Mouse (Mus musculus): Measurements from ENCODE around the gene Syt17.
A peak's percentile ranks its signal among the peaks of the same experiment; 100 is the strongest.

Syt17 gene

DNA sequence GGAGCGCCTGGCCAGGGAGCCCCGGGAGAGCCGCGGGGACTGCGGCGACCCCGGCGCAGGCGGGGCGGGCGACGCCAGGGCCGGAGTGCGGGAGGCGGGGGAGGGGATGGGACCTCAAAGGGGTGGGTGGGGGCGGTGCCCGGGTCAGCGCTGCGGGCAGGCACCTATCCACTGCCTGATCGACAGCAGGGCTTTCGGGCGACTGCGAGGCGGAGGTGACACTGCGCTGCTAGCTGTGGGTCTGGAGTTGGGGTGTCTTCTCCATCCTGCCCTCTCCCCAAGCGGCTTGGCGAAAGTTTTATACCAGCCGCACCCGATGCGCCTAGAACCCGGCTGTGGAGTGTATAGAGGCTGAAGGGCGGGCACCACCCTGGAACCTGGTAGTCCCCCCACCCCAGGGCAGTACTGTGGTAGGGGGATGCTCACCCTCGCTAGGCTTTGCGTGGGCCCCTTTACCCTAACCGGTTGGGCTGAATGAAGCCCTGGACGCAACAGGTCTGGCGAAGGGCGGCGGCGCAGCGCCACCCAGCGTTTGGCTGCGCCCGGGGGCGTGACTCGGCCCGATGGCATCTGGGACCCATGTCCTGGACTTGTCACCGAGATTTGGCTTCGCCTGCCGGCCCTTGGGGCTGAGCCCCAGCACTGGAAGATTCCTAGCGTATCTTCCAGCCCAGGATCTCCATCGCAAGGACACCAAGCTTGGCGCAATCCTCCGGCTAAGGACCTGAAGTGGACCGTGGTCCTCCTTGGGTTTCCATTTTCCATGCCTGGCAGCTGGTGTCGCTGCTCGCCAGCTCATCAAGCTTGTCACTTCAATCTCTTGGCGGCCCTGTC is at the start of gene Syt17:
Gene Syt17 (minus strand): TSS at position 89 of the 834 bp plus-strand sequence.
- DNase-seq: peak; percentile 44

DNA sequence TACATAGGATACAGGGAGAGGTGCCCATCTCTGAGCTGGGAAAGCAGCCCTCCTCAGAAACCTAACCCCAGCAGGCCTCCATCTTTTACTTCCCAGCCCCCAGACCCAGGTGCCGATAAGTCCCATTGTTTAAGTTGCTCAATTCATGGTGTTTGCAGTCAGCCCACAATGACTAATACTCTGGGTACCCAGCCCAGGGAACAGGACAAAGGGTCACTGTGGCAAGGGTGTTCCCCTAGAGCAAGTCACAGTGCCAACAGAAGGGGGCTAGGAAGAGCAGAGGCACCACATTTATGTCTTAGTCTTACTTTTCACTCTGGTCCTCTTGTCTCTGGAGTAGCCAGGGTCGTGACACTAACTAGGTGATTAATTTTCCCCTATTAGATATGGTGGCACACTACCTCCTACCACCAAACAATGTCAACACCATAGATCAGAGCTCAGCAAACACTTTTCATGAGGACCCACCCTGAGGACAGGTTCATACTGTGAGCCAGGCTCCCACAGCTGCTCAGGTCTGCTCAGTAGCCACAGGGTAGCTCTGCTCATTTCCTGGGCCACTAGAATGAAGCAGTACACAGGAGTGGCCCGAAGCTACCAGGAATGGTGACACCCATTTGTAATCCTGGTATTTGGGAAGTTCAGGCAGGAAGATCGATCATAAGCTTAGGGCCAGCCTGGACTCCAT is 47.0 kb upstream of the Syt17 start:
- no peak for DNase-seq

DNA sequence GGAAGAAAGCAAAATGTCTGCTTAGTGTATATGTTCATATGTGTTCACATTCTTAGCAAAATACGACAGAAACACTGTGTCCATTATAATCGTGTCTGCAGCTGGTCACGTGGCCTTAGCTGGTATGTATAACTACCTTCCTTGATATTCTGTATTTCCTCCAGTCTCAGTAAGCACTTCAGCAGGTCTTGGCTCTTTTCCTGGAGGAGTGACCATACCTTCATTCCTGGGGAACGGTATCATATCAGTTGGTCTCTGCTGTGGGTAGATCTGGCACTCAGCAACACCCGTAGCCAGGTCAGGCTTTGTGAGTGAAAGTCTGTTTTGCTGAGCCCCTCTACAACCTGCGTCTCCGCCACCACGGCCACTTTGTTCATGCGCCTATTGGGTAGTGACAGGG is 45.9 kb upstream of the Syt17 start:
- no peak for DNase-seq

DNA sequence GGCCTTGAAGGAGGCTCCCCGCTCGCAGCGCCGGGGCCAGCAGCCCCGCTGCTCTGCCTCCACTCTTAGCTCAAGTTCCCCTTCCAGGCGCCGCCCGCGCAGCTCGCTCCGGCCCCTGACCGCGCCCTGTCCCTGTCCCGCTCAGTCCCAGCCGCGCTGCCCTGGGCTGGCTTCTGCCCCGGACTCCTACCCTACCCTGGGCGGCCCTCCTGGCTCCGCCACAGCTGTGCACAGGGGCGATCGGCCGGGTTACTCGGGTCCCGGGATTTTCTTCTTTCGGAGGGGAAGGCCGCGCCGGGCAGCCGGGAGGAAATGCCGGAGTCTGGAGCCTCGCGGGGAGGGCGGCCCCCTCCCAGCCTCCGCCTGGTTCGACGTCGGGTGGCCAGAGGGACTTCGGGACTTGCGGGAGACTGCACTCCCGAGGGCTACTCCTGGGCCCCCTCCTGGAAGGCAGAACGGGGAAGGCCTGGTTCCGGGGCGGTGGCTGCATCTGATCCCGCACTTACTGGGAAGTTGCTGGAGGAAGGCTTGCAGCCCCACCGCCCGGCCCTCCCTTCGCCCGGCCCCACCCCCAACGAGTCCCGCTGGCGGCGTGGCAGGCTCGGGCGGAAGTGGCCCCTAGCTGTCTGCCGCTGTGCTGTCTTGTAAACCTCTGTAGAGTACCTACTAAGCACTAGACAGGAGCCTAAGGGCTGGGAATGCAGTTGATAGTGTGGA is 43.6 kb upstream of the Syt17 start, which contains the start of gene Itpripl2:
Gene Itpripl2 (minus strand): TSS at position 545 of the 717 bp plus-strand sequence.
- peak; percentile 75 for DNase-seq

DNA sequence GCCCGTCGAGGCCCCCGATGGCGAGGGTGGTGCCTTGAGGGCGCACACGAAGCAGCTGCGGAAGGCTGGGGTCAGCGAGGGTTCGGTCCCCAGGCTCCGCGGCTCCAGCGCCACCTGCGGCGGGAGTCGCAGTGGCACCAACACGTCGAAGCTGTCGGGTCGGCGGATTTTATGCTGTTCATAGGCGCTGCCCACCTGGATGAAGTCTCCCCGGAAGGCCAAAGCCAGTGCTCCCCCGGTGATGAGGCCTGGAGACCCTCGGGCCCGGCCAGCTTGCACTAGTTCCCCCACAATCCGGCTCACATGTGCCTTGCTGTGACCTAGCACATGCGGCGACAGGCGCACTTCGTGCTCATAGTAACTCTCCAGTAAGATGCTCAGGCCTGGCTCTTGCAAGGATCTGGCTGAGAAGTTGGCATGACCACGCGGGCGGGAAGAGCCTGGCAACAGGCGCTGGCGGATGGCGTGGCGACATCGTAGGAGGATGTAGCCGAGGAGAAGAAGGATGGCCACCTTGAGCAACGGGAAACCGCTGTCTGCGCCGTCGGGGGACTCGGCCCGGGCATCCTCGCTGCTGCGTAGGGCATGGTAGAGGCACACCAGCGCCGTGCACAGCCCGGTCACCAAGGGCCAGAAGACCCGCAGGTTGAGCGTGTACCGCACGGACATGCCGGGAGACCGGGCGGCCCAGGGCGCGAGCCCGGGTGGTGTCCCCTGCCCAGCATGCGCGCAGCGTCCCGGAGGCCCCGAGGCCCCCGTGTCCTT is 42.8 kb upstream of the Syt17 start:
- no peak for DNase-seq

DNA sequence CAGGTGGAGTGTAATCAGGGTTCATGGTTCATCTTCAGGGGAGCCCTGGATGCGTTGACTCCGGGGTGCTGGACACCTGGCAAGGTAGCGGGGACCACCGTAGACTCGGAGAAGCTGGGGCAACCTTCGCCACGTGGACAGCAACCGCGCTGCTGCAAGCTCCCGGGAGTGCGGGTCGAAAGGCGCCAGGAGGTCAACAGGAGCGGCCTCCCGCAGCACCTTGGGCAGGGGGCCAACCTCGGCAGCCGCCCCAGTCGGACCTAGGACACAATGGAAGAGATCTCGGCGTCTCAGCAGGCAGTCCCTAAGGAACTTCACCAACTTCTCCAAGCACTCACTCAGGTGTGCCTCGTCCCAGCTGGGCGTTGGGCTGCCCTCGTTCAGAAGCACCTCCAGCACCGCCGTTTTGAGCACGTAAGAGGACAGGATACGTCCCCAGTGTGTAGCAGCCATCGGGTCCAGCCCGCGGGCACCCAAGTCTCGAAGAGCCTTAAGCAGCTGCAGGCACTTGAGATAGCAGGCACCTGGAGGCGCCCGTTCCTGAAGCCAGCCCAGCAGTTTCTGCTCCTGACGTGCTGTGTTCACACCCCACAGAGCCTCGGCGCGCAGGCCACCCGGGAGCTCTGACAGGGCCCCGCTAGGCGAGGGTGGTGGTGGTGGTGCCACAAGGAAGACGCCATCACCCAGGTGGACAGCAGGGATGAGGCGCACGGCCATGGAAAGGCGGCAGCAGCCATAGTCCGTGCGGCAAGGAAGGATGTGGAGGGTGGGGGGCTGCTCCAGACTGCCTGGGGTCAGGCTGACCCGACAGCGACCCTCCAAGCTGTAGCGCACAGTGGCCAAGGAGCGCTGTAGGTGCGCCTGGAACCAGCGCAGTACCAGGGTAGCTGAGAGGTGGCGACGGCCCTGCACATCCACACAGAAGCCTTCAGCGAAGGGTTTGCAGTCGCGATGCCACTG is 42.0 kb upstream of the Syt17 start:
- DNase-seq: no peak

DNA sequence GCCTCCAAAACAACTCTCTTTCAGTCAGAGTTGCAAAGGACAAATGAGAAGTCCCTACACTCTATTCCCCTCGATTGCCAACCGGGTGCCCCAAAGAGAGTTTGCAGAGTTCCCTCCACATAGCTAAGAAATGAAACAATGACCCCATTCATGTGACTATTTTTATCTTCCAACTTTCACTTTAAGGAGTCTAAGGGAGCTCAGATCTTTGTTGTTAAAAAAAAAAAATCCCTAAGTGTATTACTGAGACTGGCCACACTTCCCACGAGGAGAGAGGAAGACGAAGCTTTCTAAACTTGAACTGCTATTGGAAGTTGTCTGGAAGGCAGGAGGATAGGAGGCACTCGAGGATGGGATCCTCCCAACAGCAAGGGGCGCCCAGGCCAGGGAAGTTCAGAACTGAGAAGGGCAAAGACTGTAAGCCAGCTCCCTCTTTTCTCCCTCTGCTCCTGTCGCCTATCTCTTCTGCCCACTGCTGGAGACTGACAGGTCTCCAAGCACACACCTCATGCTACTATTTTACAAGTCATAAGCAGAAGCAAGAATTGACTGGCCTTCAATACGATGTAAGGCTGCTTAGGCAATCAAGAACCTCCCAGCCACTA is 40.1 kb upstream of the Syt17 start:
- DNase-seq: no peak

DNA sequence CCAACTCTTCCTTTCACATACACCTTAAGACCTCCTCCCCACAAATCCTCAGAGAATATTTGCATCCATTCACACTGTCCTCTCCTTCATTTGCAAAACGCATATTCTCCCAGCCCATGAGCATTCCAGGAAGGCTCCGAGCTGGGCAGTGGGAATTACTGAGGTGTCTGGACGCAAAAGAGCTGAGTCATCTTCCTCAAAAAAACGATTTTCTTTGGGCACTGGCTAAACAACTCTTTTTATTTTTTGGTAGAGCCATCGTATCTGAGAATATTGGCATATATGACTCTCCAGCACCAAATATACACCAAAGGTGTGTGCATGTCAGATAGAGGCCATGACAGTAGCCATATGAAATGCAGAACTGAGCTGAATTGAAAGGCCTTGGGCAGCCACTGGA is 38.9 kb upstream of the Syt17 start:
- no peak for DNase-seq

DNA sequence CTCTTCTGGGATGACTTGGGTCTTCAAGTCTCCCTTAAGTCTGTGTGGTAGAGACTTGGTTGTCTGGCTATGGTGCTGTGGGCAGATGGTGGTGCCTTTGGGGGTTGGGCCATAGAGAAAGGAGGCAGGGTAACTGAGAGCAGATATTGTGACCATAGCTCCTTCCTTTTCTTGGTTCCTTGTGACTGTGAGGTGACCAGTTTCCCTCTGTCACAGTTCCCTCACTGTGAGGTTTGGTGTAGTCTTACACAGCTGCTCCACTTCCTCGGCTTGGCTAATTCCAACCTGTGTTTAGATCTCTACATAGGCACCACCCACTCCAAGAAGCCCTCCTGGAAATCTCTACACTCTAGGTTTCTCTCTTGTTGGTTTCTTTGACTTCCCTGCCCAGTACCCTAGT is 36.0 kb upstream of the Syt17 start:
- no peak for DNase-seq

DNA sequence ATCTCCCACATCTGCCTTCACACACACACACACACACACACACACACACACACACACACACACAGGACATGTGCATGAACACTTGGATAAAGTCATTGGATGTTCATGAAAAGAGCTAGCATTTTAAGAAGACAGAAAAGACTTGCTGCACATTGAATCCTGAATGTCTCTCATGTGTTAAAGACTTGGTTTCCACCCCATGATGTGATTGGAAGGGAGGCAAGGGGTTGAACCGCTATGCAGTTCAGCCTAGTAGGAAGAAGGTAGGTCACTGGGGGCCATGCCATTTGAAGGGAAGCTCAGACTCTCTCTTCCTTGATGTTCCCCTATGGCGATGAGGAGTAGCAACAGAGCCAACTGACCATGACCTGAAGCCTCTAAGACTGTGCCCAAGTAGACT is 34.0 kb upstream of the Syt17 start:
- no peak for DNase-seq

DNA sequence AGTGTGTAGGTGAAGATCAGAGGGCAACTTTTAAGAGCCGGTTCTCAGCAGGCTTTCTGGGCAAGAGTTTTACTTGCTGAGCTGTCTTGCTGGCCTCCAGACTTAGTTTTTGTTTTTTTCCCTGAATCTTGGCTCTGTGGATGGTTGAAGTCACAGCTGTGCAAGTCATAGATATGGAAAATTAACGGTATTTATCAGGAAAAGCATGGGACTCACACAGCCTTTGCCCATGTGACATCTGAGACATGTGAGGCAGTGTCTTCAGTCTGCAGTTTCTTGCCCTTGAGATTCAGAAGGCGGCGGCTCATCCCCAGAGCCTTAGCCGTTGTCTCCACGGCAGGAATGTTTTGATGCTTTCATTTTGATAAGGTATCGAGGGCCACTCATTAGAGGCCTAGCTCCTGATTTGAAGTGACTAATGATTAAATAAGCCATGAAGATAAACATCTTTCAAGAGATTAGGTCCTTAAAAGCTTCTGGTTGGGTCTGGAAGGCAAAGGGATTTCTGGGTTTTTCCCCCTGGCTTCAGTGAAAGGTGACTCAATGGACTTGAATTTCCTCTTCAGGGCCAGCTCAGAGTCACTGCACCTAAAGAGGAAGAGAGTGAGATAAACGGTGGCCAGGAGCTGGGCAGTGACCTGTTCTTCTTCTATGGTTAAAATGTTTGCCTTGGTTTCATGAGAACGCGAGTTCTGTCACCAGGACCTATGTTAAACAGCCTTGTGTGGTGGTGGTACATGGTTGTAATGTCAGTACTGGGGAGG is 33.2 kb upstream of the Syt17 start:
- DNase-seq: no peak

DNA sequence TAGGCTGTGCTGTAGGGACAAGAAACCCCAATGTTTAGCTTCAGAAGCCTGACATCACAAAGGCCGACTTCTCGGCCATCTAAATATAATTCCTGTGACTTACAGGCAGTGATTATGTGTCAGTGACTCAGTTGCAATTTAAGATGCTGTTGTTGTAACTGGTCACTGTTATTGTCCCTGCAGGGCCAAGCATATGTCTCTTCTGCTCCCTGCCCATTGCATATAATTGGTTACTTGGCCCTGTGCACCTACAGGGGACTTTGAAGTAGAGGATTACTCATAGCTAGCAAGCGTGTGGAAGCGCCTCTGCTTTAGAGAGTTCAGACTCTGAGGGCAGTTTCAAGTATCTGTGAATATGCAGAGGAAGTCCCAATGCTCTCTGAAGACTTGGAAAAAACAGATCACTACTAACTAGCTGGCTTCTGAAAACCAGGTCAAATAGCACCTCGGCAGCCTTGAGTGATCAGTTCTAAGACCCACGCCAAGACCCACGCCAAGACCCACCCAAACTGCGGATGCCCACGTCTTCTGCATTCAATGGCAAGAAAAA is 32.2 kb upstream of the Syt17 start:
- DNase-seq: no peak

DNA sequence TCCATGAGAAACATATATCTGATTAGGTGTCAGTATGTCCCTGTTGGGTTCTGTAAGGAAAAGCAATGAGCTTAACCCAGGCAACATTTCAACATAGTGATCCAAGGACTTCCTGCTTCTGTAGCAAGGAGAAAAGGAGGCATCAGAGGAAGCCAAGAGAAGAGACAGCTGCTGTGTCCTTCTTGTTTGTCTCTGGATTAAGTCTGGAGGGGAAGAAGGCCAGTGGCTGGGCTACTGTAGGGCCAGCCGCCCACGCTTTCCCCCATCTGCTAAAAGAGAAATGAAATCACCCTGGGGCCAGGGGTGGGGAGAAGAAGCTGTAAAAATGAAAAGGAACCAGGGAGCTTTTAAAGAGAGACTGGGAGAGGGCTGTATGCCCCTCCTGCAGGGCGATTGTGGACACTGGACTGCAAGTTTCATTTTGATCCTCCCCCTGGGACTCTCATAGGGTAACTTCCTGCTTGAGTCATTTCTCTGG is 30.9 kb upstream of the Syt17 start:
- no peak for DNase-seq

DNA sequence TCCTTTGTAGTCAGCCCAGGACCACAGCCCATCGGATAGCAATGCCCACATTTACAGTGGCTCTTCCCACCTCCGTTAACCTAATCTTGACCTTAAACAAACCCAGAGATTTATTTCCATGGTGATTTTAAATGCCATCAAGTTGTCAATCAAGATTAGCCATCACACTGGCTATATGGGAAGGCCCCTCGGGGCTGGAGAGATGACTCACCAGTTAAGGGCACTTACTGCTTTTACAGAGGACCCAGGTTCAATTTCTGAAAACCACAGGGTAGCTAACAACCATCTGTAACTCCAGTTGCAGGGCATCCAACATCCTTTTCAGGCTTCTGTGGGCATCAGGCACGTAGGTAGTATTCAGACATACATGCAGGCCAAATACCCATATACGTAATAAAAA is 28.4 kb upstream of the Syt17 start:
- DNase-seq: no peak

DNA sequence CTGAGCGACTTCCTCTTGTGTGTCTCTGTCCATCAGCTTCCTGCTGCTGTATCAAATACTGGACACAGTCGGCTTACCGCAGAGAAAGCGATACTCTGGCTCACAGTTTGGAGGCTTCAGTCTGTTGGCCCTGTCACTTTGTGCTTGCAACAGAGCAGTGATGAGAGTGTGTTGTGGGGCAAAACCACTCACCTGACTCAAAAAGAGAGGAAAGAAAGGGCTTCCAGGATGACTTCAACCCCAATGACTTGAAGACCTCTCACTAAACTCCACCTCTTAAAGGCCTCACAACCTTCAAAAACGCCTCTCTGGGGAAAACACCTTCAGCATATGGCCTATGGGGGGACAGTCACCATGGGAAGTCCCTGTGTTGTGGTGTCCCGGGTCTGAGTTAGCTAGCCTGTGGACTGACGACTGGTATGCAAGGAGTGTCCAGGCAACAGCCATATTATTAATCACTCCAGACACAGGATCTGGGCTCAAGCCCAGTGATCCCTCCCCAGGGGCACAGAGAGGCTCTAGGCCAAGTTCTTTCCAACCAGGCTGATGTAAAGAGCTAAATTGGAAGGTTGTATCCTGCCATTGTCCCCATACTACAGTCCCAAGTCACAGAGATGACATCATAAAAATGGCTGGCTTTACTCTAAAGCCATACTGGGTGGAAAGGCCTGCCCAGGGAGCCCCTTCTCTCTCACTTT is 27.1 kb upstream of the Syt17 start:
- DNase-seq: no peak

DNA sequence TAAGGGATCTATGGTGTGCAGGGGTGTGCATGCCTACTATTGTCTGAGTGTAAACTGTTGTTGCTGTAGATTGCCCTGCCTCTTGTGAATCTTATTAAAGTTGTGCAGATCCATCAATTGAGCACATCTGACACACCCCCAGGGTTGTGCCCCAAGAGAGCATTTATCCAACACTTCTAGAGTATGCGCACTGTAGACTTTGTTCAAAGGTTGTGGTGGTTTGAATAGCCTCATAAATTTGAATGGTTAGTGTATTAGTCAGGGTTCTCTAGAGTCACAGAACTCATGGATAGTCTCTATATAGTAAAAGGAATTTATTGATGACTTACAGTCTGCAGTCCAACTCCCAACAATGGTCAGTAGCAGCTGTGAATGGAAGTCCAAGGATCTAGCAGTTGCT is 24.9 kb upstream of the Syt17 start:
- no peak for DNase-seq

DNA sequence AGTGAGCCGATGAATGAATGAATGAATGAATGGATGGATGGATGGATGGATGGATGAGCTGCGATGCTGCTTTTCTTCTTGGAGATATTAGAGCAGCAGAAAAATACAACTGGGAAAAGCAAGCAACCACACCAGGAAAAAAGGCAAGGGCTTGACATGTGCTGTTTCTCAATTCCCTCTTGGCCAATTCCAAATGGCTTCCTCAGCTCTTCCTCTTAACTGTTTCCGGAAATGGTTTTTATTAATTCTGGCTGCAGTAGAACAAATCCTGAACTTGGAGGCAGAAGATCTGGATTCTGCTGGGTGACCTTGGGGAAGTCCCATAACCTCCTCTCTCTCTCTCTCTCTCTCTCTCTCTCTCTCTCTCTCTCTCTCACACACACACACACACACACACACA is 20.0 kb upstream of the Syt17 start:
- DNase-seq: no peak

DNA sequence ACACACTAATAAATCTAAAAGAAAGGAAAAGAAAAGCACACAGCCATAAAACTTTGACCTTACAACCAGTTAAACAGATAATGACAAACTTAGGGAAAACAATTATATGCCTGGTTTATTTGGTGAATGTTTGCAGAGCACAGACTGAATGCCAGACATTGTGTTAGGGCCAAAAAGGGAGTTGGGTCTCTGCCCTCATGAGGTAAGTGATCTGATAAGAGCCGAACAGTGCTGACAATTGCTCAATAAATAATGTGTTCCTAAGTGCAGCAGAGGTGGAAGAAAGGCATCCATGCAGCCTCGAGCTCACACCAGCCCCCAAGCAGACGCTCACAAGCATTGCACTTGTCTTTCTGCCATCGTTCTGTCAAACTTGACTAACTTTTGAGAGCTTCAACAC is 16.4 kb upstream of the Syt17 start:
- DNase-seq: no peak

All from liver (tissue).